Mouse (Mus musculus): ENCODE results near the gene Mob3a.

The Mob3a gene

GRCm38 (mm10) chr10:80700038-80700504 is 1.7 kb downstream of the Mob3a start:
- DNase-seq (ENCODE audit: low read depth) = no peak

GRCm38 (mm10) chr10:80698605-80699004 is 3.2 kb downstream of the Mob3a start:
- no peak for DNase-seq (ENCODE audit: low read depth)

GRCm38 (mm10) chr10:80697812-80698211 is 4.0 kb downstream of the Mob3a start:
- DNase-seq (ENCODE audit: low read depth) = peak; percentile 85

- DNase-seq (ENCODE audit: low read depth) = no peak
Observed at GRCm38 (mm10) chr10:80697393-80697787, 4.4 kb downstream of the Mob3a start.

- no peak for DNase-seq (ENCODE audit: low read depth)
Observed at GRCm38 (mm10) chr10:80696502-80697392, 5.0 kb downstream of the Mob3a start.

- DNase-seq (ENCODE audit: low read depth) = no peak
Observed at GRCm38 (mm10) chr10:80695801-80696501, 5.8 kb downstream of the Mob3a start.

- DNase-seq (ENCODE audit: low read depth) = no peak
Observed at GRCm38 (mm10) chr10:80695186-80695585, 6.6 kb downstream of the Mob3a start.

GRCm38 (mm10) chr10:80694159-80694938 is 7.4 kb downstream of the Mob3a start:
- DNase-seq (ENCODE audit: low read depth) = no peak

GRCm38 (mm10) chr10:80693401-80694045 is 8.3 kb downstream of the Mob3a start:
- no peak for DNase-seq (ENCODE audit: low read depth)

GRCm38 (mm10) chr10:80692249-80693165 is 9.3 kb downstream of the Mob3a start:
- no peak for DNase-seq (ENCODE audit: low read depth)

GRCm38 (mm10) chr10:80687850-80688249 is 13.9 kb downstream of the Mob3a start:
- DNase-seq (ENCODE audit: low read depth) = no peak

GRCm38 (mm10) chr10:80686617-80687016 is 15.2 kb downstream of the Mob3a start:
- no peak for DNase-seq (ENCODE audit: low read depth)

- DNase-seq (ENCODE audit: low read depth) = peak; percentile 74
Observed at GRCm38 (mm10) chr10:80684984-80685383, 16.8 kb downstream of the Mob3a start.

- DNase-seq (ENCODE audit: low read depth) = no peak
Observed at GRCm38 (mm10) chr10:80684214-80684613, 17.6 kb downstream of the Mob3a start.

- no peak for DNase-seq (ENCODE audit: low read depth)
Observed at GRCm38 (mm10) chr10:80683647-80684046, 18.1 kb downstream of the Mob3a start.

GRCm38 (mm10) chr10:80682003-80682402 is 19.8 kb downstream of the Mob3a start:
- DNase-seq (ENCODE audit: low read depth) = no peak

- DNase-seq (ENCODE audit: low read depth) = no peak
Observed at GRCm38 (mm10) chr10:80680260-80680696, 21.5 kb downstream of the Mob3a start.

GRCm38 (mm10) chr10:80679556-80680259 is 22.1 kb downstream of the Mob3a start:
- DNase-seq (ENCODE audit: low read depth) = no peak

- DNase-seq (ENCODE audit: low read depth) = no peak
Observed at GRCm38 (mm10) chr10:80678601-80679377, 23.0 kb downstream of the Mob3a start.
